Mouse (Mus musculus) T-helper 2 cell (primary cell): ENCODE results near the gene Cald1.

ENCODE experiments used
- in situ Hi-C: fragments of 300-600 bp; cut with MboI, MseI; formaldehyde crosslinking; loops from one replicate; pipeline ENCODE4 v1.15.1; 2025; ENCODE audit warnings: high pct_unique_total_duplicates

Gene Cald1

DNA sequence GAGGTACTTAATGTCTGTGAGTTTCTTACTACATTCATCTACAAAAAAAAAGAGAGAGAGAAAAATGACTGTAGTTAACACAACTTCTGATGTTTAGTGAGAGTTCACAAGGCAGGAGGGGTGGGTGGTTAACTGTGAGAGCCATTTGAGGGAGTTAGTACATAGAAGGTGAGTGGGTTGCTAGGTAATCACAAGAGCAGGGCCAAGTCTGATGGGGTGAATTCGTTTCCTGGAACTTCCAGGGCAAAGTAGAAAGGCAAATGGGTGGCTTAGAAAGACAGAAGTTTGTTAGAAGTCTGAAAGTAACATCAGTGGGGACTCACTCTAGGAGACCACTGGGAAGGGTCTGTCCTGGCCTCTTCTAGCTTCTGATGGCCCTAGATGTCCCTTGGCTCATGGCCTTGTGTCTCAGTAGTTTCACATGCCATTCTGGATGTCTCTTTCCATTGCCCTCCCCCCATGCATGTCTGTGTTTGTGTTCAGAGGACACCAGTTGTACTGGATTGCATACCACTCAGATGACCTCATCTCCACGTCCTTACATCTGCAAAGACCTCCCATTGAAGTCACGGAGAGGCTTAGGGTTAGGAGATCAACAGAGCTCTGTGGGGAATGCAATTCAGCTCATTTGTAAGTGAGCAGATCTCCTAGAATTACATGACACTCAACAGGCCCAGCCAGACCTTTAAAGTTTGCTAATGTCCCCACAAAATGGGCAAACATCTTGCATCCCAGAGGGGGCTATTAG is 118.8 kb downstream of the Cald1 start:
- in situ Hi-C loops = no loop called here

DNA sequence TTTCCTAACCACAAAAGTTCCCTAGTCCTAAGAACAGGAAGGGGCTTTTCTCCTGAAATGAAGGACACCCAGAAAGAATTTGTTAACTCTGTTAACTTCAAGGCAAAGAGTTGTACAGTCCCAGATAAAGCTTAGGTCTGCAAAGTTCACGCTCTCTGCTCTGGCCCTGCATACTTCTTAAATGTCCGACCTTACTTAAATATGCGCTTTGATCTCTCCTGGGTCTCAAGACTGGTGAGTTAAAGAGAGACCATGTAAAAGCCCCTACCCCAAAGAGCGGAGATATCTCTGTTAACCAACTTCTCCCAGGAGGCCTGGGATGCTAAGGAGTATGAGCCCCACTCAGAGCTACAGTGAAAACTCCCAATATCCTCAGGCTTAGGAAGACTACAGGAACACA is 119.4 kb downstream of the Cald1 start:
- in situ Hi-C loops = no loop called here

DNA sequence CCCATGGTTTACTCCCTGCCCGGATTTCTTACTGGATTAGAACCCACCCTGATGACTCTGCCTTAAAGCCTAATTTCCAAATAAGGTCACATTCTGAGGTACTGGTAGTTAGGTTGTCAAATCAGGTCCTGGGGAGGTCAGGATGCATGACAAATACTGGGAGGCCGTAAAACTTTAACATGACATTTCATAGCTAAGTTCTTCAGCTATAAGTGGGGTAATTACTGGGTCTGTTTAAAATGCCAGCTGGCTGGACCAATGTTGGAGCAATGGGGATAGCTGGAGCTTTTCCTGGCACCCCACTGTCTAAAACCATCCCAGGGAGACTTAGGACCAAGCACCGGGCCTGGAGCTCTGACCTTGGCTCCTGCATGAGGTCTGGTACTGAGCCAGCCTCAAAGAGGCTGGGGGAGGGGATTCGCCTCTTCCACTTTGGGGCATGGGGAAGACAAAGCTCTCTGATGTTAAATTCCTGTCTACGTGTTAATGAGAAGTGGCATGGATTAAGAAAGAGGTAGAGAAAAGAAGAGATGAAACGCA is 120.9 kb downstream of the Cald1 start:
- in situ Hi-C loops = no loop called here

DNA sequence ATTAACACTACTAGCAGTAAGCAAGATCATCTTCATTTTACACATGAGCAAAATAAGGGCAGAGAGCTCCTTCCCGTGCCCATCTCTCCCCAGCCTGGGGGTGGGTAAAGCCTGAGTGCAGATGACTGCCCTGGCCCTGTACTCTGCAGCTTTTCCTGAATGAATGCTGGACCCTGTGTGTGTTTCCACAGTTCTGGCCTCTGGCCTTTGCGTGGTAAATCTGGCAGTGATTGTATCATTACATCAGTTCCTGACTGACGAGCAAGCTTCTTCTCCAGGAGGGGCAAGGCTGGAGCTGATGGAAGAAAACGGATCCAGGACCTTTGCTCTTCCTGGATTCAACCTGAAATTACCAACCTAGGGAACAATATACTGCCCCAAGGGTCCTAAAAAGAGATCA is 122.1 kb downstream of the Cald1 start:
- in situ Hi-C loops = no loop called here

DNA sequence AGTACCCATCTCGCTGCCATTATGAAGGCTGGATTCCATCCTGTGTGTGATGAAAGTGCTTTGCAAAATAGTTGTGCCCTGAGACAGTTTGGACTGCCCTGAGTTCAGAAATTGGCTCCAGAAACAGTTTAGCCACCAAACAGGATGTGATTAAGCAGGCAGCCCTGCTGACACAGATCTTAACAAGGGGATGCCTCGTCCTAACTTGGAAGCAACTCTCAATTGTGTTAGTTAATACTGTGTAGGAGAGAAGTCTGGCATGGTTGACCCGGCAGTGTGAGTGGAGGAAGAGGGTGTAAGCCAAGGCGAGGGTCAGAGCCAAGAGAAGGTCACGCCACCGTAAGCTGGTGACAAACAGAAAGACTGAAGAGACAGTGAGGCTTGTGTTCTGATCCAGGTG is 123.4 kb downstream of the Cald1 start:
- in situ Hi-C loops = no loop called here

DNA sequence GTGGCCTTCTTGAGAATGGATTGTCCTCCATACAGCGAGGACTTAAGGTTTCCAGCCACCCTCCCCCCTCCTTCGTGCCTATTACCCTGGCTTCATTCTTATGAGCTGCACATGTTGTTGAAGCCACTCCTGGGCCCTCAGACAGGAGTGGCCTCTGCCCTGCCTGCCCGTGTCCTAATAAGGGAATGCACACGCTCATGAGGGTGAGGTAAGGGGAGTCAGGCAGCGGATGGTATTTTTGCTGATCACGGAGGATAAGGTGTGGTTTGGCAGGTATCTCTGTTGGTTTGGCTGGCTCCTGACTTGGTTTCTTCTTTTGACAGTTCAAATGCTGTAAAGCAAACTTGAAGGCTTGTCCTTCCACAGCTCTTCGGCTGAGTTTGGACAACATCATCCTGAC is 124.4 kb downstream of the Cald1 start:
- in situ Hi-C loops = no loop called here

DNA sequence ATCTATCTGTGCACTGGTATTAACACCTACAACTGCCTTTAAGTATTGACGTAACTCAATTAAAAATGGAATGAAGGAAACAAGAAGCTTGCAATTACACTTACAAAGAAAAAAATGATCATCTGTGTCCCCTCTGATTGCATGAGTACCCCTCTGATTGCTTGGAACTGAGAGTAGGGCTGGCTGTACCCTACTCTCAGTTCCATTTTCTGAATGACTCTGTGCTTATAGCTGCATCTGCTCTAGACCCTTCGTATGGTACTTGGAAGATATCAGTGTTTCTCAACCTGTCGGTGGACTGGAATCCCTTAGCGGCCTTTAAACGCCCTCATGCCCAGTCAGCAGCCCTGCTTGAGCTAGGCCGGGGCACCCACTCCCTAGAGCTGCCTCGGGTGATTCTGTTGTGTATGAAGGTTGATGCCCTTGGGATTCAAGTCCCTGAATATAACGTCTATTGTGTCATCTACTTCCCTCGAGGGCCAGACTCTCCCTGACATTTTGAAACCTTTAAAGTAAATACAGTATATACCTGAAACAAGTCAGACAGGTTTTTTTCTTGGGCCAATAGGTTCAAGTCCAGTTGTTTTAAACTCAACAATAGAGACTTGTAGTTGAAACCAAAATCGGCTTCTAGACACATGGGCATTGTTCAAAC is 125.1 kb downstream of the Cald1 start:
- in situ Hi-C loops = no loop called here

DNA sequence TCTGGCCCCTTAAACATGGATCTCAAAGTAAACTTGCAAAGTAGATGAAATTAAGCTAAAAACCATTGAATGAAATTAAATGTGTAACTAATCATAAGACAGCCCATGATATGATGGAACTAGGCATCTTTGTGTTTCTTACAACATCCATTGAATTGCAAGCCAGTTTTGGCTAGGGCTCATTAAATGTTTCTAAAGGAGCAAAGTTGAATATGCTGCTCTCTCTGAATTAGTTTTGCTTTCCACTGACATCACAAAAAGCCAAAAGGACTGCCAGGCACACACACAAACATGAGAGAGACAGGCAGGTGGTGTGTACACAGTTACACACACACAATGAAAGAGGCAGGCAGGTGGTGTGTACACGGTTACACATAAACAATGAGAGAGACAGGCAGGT is 127.4 kb downstream of the Cald1 start:
- in situ Hi-C loops = no loop called here

DNA sequence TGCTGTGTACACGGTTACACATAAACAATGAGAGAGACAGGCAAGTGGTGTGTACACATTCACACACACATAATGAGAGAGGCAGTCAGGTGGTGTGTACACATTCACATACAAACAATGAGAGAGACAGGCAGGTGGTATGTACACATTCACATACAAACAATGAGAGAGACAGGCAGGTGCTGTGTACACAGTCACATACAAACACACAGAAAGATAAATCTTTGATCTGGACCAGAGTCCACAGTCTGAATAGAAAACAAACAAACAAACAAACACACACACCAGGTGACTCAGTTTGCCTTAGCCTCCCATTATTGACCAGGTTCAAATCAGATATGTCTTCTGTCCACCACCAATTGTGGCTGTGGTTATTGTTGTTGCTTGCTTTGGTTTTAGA is 127.8 kb downstream of the Cald1 start:
- in situ Hi-C loops = no loop called here

DNA sequence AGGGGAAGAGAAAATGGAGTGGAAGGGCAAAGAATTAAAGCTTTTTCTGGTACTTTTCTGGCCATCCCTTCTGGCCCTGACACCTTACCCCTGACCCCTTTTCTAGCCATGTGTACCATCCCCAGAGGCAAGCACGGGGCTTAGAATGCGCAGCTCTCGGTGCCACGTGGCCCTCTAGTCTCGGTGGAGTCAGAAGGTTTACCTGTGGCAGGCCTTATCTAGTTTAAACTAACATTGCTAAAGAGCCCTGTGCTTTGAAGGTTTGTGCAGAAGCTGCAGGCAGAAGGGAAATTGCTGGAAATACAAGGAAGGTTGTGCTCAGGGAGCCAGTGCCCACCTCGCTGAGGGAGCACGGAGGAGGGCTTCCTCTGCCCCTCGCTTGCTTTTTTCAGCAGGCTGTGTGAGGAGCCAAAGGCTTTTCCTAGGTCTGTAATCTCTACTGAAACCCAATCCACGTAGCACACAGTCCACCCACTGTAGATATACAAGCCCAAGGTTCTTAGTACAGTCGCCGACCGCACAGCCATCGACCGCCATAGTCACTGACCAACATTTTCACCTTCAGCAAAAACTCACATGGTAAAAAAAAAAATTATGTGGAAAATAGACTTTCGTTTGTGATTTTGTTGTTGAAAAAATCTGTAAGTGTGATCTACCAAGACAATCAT is 129.2 kb downstream of the Cald1 start:
- in situ Hi-C loops = no loop called here

DNA sequence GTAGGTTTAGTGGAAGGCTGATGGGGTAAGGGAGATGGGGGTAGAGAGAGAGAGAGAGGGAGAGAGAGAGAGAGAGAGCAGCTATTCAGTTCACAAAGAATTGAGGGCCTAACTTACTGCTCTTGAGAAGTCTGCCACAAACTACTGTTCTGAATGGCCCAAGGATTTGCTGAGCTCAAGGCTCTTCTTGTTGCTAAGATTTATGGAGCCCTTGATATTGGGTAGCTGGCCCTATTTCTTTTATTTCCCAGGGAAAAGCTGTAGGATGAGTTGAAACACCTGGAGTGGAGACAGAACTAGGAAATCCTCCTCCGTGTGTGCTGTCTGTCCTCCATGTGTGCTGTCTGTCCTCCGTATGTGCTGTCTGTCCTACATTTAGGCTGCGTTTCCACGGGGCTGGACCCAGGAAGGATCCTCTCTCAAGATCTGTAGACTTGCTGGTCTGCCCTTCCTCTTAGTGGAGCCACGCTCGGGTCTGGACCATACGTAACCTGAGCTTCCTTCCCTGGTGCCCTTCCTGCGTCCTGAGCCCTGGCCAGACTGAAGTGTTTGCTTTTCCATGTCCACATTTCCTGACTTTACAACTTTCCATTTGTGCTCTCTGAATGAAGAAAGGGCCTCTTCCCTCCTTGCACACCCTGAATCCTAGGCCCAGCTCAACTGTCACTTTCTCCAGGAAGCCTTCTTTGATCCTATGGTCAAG is 131.3 kb downstream of the Cald1 start:
- in situ Hi-C loops = no loop called here

DNA sequence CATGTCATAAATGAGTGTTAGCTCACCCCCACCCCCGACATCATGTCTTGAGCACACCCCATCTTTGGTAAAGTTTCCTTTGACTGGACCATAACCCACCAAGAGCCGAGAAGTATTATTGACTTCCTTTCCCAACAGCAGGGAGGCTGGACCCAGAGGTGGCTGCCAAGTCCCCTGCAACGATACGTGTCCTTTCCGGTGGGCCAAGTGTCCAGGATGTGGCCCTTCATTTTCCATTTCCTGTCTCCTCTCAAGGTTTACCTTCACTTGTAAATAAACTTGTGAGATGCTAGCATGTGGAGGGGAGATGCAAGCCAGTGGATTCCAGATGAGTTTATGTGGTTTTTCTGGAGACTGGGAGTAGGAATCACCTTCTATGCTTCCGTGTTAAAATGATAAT is 132.7 kb downstream of the Cald1 start:
- in situ Hi-C loops = no loop called here

DNA sequence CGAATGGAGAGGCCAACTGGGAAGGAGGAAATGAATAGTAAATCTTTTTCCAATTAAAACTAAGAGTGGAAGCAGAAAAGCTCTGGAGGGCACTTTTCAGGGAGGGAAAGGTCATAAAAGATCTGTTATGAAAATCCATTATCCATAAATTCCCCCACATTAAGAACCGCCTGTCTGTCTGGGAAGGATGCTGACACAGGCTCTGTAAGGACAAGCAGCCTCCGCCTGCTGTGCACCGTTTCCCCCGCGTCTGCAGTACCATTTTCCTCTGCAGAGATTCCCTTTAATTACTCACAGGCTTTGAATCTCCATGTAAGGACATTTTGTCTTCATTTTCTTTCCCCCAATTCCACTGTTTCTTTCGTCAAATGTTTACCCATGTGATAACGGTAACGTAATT is 133.2 kb downstream of the Cald1 start:
- in situ Hi-C loops = no loop called here

DNA sequence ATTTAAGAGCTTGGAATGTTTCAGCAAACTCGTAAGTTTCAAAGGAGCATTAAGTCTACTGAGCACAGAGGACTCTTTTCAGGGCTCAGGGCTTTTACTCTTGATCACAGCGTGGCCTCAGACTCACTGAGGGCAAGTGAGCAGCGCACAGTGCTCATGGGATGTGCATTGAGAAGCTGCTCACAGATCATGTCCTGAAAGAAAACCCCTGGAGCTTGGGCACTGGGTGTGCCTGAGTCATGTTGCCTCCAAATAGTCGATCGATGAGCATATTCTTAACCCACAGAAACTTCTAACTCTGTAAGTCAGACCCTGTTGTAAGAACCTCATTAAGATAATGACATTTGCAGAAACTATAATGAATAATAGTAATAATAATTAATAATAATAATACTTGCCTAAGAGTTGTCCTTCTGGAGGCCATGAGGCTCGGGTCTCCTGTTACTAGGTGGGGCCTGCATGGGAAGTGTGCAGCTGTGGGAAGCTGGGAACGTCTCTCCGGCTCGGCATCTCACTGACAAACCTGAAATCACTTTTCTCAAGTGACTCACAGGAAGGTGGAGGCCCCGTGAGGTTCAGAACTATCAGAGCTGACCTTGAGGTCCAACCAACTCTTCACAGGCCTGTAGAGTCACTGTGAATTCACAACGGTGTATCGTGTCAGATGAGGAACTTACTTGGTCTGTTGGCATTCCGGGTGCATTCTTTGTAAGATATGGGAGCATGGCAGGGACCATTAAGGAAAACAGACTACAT is 136.8 kb downstream of the Cald1 start:
- in situ Hi-C loops = no loop called here

DNA sequence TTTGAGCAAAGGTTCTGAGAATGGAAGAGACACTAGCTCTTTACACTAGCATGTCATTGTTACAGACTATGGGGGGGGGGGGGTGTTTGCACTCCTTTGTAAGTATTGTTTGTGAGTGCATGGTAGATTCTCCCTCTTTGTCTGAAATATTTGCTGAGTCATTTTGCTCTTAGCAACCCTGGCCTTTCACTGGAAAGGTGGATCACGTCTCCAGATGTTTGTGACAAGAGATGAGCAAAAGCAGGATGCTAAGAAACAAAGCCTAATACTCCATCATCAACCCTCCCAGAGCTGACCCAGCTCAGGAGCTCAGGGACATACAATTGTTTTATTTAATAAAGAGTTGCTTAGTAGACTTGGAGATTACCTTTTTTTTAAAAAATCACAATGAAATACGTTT is 138.6 kb downstream of the Cald1 start:
- in situ Hi-C loops = no loop called here

DNA sequence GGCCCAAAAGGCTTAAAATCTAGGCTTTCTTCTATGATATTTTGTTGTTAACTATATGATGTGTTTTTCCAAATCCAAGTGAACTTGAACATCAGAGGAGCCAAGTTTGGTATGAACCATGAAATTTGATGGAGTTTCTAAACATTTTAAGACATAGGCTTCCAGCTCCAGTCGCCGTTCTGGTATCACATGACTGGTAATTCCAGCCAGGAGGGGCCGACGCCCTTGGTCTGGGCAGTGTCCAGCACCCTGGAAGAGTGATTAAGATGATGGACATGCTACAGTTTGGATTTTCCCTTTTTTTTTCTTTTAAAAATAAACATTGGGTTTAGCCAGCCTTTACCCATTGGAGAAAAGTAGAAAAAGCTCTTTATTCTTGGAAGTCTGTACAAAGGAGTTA is 145.6 kb downstream of the Cald1 start:
- in situ Hi-C loops = no loop called here

DNA sequence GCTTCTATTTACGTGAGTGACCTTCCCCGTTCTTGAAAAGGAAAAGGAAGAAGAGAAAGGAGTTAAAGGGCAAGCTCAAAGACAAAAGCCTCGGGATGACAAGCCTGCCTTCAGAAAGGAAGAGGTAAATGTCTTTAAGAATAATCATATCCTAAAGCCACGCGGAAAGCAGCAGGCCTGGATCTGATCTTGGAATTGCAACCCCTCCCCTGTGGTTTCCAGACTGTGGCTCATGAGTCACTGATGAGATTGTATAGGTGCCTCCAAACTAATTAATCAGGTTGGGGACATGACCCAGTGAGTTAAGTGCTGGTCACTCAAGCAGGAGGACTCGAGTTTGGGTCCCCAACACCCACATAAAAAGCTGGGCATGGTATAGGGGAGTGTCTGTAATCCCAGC is 149.5 kb downstream of the Cald1 start:
- in situ Hi-C loops = no loop called here

DNA sequence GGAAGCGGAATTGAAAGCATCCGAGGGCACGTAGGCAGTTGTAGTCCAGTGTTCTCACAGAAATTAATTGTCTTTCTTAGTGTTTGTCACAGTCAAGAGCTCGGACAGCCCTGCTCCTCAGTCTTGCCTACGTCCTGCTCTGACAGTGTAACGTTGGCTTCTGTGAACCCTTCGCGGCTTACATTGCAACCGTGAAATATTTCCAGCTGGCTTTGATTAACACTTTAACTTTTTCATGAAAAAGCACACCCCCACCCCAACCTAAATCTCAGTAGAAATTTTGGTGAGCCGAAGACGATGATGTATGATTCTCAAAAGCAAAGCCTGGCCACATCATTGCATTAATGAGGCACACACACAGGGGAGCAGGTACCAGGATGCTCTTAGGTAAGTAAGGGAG is 150.3 kb downstream of the Cald1 start:
- in situ Hi-C loops = no loop called here

DNA sequence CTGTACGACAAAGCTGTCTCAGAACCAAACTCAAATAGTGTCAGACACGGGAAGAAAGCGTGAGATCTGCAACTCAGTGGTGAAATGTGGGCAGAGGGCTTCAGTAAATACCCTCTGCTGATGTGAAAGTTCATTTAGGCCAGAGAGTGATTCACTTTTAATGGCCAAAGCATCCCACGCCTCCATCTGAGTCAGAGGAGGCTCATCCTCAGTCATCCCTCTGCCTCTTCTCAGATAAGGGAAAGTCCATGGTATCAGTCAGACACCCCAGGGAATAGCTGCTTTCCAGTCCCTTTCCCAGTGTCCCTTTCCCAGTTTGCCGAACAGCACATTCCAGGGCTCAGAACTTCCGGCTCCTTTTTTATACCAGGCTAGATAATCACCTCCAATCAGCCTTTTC is 151.2 kb downstream of the Cald1 start:
- in situ Hi-C loops = no loop called here

DNA sequence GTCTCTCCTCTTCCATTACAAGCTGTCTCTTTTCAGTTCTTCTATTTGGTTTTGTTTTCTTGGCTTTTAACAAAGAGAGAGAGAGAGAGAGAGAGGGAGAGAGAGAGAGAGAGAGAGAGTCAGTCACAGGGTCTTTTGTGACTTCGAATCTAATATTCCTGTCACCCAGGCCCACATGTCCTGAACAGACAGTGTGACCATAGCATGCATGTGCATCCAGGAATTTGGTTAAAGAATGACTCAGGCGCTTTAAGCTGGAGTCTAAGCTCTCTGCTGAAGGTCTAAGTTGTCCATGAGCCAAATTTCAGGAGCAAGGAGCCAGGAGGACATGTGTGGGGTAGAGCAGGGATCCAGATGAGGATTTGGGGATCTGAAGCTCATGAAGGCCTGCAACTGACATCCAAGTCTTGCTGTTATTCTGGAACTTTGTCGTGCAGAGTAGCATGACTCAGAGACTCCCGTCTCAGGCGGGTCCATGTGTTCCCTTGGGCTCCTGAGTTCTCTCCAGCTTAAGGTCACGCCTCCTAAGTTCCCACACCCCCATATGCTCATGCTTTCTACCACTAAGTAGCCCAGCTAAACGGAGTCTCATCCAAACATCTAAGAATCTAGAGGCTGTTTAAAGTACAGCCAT is 152.3 kb downstream of the Cald1 start:
- in situ Hi-C loops = loop anchor here (10.0 to 25.0 kb wide), 2 partner anchors 206 to 388 kb away; partner anchors contain the start of gene Akr1b8

DNA sequence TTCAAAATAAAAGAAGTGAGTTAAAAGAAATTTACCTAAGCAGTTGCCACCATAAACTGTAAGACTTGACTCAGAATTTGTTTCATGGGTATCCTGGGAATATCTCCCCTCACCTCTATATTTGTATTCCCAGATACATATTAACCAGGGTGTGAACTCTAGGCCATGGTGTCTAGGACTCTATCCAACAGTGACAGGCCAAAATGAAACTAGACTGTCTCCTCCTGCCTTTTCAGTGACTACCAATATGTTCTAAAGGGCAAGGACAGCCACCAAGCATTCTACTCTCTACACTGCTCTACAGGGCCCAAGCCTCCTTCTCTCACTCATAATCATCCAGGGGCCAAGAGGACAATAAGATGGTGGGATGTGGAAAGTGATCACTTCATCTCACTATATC is 153.3 kb downstream of the Cald1 start:
- in situ Hi-C loops = loop anchor here (10.0 to 25.0 kb wide), 2 partner anchors 207 to 389 kb away; partner anchors contain the start of gene Akr1b8
